Mouse (Mus musculus) megakaryocyte progenitor cell, adult 5-6 weeks (primary cell): ENCODE data around the gene Pm20d1. TPM values are rescaled to one million over a fixed set of nuclear protein-coding genes. Genes with fewer than 3 reads are reported as not detected.

ENCODE experiments used
- ATAC-seq: replicated peaks from 2 replicates; pipeline ENCODE4 v1.8.0; 2016; ENCODE audit warnings: mild to moderate bottlenecking, moderate TSS enrichment, inconsistent platforms; ENCODE audit not compliant: poor library complexity
- total RNA-seq, 2 experiments: library from RNA; stranded (forward) in 1 of 2; stranded (reverse) in 1 of 2; fragments of 157-497, 149-512 nt in 1 of 2; fragments of 200-1000 nt in 1 of 2; gene quantifications; 2 replicates each; pipeline versions ENCODE4 v1.2.3 to v1.2.4; 2015 to 2017

Gene Pm20d1
- total RNA-seq, 2 experiments from 2014 or later, result 0.08 to 0.17 TPM

DNA sequence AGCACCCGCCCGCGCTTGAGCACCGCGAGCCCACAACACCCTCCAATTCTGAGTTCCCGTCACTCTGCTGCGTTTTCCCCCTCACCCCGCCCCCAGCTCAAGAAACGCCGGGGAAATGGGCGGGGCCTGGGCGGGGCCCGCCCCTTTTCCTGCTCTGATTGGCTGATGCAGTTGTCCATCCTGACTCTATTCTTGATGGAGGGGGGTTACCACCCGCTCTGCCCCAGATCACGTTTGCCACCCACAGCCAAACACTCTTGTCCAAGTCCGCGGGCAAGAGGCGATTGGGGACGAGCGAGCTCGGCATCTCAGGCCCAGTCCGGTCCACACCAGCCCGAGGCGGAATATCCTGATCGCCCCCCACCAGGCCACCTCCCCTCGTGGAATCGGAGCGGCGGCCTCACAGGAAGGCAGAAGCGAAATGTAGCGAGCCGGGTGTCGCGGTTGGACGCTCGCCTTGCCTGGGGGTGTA, 30.6 kb downstream of the Pm20d1 start:
- peak; percentile 92 for ATAC-seq

DNA sequence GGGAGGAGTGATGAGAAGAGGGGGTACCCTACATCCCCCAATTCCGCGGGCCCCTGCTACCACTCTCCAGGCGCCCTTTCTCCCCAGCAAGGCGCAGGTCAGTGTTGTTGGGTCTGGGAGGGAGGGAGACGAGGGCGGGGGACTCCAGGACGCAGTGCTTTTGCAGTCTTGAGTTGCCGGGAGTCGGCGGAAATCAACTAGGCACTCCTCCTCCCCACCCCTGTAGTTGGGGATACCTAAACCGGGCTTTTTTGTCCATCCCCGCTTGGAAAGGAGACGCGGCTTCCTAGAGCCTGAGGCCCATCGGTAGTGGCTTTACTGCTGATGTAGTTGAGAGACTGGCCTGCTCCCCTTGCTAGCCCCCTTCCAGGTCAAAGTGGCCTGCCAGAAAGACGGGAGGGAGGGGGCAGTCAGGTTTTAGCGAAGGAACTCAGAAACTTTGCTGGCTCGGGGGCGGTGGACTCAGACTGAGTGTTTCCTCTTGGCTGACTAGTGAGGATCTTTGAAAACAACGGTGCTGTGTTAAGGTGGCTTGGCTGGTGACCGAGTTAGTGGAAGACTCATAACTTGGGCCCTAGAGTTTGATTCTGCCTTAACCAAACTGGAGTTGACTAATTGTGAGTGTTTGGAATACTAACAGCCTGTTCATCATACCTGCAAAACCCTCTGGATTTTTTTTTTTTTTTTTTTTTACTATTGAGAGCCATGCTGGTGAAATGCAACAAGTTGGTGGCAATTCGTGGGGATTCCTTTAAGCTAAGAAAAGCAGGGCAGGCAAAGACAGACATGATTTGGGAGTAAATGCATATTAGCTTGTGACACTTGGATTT, 31.3 kb downstream of the Pm20d1 start:
- peak; percentile 13; the same call in 1 of the 2 replicates for ATAC-seq

DNA sequence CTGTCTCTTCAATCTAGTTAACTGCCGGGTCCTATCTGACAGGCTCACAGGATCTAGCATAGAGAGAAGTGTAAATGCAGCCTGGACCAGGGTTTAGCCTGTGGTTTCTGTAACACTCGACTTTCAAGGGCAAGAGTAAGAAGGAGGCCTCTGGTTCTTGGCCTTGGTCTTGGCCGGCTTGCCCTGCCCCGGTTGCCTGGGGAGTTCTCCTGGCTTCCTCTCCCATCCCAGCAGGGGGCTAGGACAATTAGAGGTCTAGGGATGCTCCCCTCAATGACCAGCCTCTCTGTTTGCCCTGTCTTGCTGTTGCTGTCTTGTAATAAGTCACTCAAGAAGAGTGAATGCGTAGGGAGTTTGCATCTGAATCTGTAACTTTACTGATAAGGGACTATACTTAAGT, 32.1 kb downstream of the Pm20d1 start:
- ATAC-seq, result no peak

DNA sequence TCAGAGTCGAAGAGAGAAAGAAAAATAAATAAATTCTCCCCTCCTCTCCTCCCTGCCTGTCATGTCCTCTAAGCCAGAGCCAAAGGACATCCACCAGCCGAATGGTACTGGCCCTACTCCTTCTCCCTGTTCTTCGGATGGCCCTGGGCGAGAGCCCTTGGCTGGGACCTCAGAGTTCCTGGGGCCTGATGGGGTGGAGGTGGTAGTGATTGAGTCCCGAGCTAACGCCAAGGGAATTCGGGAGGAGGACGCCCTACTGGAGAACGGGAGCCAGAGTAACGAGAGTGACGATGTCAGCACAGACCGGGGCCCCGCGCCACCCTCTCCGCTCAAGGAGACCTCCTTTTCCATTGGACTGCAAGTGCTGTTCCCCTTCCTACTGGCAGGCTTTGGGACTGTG, 33.4 kb downstream of the Pm20d1 start:
- ATAC-seq, result no peak

DNA sequence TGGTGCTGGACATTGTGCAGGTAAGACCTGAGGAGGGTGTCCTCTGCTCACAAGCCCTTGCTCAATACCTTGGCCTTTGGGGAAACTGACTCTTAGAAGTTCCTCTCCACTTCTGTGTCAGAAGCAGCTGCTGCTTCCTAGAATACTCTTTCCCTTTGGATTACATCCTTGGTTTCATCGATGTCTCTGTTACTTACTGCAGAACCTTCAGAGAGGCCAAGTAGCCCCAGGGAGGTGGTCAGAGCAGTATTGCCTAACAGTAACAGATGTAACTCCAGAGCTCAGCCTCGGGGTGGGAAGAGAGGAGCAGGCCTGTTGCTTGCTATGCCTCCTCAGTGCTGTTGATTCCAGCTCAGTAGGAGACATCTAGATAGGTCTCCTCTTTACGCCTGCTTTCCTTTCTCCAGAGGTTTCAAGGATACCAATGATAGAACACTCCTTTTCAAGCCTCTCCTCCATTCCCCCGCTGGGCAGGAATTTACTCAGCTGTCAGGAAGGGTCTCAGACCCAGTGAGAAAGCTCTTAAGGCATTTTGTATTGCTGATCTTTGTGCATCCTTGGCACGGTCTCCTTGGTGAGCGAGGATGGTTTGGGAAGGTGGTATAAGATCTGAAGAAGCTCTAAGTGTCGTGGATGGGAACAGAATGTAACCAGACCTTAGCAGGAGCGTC, 33.9 kb downstream of the Pm20d1 start:
- no peak for ATAC-seq

DNA sequence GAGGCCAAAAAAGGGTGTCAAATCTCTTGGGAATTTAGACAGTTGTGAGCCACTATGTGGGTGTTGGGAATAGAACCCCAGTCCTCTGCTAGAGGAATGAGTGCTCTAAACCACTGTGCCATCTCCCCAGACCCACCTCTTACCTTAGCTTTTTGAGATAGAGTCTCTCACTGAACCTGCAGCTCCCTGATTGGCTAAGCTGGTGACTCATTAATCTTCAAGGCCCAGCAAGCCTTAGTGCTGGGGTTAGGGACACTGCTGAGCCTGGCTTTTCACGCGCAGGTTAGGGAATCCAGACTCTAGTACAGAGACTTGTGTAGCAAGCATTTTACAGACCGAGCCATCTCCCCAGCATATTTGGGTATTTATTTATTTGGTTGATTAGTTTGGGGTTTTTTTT, 39.9 kb downstream of the Pm20d1 start:
- peak; percentile 20; the same call in 1 of the 2 replicates for ATAC-seq

DNA sequence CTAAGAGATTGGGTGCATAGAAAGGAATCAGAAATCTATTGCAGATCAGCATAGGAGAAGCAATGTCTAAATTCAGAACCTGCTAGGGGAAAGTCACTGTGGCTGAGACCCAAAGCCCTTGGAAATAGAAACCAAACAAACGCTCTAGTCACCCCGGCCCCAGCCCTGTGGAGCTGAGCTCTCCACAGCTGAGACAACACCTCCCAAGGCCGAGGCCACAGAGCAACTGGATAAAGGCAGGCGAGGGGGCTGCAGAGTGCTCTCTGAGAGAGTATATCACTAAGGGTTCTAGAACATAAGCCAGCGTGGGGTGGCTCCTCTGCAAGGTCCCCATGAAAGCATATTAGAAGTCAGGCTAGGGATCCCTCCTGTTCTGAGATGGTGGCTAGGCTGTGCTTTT, 41.4 kb downstream of the Pm20d1 start:
- ATAC-seq, result no peak

DNA sequence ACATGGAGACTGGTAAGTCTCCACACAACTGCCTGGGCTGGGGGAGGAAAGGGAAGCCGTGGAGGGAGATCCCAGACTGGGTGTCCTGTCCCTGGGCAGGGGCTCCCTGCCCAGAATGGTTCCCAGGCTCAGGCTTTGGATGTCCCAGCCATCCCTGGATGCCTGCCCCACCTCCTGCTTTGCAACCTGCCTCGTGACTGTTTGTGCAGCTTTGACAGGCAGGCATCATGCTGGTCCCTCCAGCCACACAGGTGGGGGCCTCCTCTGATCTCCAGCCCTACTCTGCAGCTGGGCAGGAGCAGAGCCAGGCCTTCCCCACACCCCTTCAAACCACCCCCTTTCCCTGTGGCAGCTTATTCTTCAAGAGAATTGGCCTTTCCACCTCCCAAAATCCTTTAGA, 42.1 kb downstream of the Pm20d1 start:
- ATAC-seq, result no peak

DNA sequence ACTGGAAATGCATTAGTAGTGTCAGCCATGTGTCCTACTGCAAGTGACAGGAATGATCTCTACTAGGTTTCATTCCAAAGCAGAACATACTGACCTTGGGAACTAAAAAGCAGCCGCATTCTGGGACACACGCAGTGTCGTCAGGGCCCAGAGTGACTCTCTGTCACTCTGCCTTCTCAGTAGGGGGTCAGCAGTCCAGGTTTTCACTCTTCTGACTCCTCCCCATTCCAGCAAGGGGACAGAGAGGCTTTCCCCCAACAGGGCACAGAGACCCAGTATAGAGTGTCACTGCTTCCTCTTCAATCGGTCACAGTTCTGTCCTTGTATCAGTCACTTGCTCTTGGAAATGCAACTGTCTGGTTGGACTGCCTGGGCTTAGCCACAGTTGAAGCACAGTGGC, 45.0 kb downstream of the Pm20d1 start:
- ATAC-seq, result no peak

DNA sequence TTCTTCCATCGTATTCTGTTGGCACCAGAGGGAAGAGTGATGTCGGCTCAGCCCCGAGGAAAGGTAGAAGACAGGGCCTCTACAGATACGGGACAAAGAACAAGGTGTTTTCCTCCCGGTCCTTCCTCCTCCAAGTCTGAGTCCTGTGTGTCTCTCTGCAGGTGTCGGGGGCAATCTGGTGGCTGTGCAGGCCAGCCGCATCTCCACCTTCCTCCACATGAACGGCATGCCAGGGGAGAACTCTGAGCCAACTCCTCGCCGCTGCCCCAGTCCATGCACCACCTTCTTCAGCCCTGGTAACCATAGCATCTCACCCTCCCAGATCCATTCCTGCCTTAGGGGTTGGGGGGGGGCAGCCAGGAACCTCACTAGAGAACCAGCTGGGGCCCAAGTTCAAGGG, 46.6 kb downstream of the Pm20d1 start:
- no peak for ATAC-seq

DNA sequence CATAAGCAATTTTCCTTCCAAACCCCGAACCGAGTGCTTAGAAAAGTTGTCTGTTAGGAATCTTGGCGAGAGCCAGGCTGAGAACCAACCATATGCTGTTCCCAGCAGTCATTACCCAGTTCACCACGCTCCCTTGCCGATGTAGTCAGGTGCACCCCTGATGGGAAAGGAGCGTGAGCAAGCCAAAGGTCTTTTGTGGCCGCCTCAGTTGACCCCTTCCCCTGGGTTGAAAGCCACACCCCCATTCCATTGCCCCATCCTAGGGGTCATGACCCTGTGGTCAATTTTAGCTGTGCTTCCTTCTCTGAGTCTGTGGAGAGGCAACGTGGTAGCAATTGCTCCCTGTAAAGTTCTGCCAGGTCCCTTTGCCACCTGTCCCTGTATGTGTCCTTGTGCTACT, 47.7 kb downstream of the Pm20d1 start:
- no peak for ATAC-seq

DNA sequence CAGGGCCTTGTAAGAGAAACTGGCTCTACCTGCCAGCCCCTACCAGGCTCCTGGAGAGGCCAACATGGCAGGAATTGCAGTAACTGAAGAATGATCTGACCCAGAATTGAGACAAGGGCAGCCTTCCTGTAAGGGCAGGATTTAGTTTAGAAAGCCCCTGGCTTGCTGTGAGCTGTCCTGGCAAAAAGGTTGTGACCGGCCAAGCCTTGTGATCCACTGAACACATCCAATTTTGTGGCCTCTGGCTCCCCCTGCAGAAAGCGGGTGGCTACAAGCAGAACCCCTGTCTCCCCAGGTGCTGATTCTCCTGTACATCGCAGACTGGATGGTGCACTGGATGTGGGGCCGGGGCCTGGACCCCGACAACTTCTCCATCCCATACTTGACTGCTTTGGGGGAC, 49.1 kb downstream of the Pm20d1 start:
- ATAC-seq, result peak; percentile 57

DNA sequence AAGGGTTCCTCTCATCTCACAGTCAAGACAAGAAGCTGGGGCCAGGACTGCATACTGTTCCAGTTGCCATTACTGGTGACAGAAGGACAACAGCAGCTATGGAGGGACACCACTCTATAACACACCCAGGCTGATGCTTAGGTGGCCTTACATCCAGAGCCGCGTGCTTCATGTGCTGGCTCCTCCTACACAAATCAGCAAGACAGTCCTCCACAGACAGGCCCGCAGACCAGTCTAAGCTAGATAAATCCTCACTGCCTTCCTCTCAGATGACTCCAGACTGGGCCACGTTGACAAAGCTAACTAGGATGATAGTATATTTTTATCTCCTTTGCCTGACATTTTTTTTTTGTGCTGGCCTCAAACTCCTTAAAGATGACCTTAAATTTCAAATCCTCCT, 64.6 kb downstream of the Pm20d1 start:
- ATAC-seq, result no peak

DNA sequence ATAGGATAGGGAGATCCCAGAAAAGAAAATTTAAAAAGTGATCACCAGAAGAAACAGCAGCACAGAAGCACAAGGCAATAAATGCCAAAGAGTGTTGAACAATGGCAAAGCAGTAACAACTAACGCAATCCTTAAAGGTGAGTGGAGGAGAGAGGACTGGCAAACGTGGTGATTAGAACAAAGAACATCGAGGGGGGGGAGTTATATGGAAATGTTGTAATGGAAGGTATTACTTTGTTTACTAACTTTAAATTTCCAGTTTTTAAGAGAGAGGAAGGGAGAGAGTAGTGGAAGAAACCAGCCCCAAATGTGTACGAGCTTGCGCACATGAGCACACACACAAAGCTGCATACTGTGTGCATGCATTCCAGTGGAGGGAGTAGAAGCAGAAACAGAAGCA, 68.4 kb downstream of the Pm20d1 start:
- no peak for ATAC-seq

DNA sequence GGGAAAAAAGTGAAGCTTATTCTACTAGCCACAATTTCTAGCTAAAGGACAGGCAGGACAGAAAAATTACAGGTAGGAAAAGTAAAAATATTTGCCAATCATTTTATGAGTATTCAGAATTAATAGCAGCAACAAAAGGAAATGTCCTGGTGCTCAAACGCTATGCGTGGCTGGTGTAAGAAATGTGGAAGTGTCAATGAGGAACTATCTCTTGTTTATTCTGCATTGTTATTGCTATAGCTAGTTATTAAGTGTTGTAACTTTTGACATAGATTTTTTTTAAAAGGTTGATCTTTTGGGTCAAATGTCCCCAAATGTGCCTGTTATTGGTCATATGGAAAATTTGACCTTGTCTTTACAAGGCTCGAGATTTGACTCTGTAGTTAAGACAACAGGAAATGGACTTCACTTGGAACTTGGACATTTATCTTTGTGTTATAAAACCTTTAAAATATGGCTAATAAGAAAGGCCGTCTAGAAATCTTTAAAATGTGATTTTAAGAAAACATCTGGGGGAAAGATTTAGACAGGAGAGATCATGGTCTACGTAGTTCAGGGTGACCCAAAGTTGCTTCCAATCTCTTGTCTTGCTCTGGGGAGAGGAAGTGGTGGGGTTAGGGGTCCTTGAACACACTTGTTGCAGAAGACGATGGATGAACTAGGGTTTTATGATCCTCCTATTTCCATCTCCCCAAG, 69.3 kb downstream of the Pm20d1 start:
- no peak; the same call in 1 of the 2 replicates for ATAC-seq

DNA sequence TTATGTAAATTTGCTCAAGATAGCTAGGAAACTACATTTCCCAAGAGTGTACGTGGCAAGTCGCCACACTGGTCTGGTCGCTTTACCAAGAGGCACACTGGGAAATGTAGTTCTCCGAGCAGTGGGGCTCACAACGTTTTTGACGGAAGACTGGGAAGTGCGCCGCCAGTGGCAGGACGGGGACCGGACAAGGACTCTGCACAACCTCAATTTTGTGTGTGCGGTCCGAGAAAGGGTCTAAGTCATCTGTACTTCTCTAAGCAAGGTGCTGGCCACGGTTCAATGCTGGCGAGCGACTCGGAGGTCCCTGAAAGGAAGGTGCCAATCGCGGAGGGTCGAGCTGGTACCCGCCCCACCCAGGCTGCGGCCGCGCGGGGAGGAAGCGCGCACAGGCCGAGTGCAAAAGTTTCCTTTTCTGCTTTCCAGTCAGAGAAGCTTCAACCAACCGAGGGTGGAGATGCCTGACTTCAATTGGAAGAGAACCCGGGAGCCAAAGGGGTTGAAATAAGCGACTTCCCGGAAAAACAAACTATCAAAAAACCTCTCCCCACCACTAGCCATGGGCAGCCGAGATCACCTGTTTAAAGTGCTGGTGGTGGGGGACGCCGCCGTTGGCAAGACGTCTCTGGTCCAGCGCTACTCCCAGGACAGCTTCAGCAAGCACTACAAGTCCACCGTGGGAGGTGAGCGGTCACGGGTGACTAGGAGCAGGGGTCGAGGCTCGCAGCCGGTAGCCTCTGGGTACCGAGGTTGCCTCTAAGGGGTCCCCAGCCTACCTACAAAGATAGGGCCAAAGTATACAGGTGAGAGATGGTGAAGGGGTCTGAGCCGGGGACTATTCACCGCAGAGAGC, 70.1 kb downstream of the Pm20d1 start, which contains the start of gene Rab29:
TSS of gene Rab29 (plus strand) at position 132 of the 853 bp plus-strand sequence.
- ATAC-seq, result peak; percentile 97

DNA sequence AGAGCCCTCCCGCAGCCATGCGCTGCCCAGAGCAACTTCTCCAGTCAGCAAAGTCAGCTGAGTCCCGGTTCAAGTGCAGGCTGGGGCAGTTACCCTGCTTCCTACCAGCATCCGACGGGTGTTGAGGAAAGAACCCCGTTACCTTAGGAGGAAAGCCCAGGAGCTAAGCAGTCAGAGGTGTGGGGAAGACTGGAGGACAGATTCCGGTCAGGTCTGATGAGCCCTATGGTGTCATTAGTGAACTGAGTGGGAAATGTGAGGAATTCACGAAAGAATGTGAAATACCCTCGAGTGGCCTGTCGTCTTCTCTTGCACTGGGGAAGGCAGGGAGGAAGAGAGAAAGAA, 70.7 kb downstream of the Pm20d1 start:
- ATAC-seq, result peak; percentile 30

DNA sequence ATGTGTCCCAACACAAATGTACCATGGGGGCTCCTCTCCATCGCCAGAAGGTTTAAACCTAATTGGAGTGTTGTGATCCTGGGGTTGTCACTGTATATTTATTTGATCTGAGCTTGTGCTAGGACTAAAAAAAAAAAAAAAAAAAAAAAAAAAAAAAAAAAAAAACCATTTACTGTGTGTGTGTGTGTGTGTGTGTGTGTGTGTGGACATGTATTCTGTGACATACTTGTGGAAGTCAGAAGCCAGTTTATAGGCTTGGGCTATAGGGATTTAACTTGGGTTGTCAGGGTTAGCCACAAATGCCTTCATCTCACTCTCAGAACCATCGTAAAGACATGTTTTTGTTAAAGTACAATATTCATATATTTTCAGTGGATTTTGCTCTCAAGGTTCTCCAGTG, 72.4 kb downstream of the Pm20d1 start:
- ATAC-seq, result no peak
